Mouse (Mus musculus) hindbrain, embryonic 12.5 days (tissue): ENCODE results near the gene Slc17a5. TPM values are rescaled to one million over a fixed set of nuclear protein-coding genes. Genes with fewer than 3 reads are reported as not detected.

Experiments used
- ATAC-seq: fragments of 200-750 bp; cut with Nextera tagmentation; 2 replicates; pipeline ENCODE4 v1.8.0; 2017; ENCODE audit warnings: moderate TSS enrichment; ENCODE audit not compliant: low FRiP score
- H3K27ac ChIP-seq: fragments of 300-500 bp; sonication (generic); 2 replicates; pipeline ENCODE4 v1.5.1; 2016; ENCODE audit warnings: mild to moderate bottlenecking
- H3K27me3 ChIP-seq: fragments of 300-500 bp; sonication (generic); 2 replicates; pipeline ENCODE4 v1.6.1; 2016; ENCODE audit warnings: mild to moderate bottlenecking
- H3K36me3 ChIP-seq: fragments of 300-500 bp; sonication (generic); 2 replicates; pipeline ENCODE4 v1.6.1; 2016; ENCODE audit warnings: mild to moderate bottlenecking
- H3K4me1 ChIP-seq: fragments of 300-500 bp; sonication (generic); 2 replicates; pipeline ENCODE4 v1.6.1; 2016
- H3K4me2 ChIP-seq: fragments of 300-500 bp; sonication (generic); replicated peaks from 2 replicates; pipeline ENCODE4 v1.6.1; 2016; ENCODE audit warnings: mild to moderate bottlenecking
- H3K4me3 ChIP-seq: fragments of 300-500 bp; sonication (generic); 2 replicates; pipeline ENCODE4 v1.5.1; 2016; ENCODE audit warnings: mild to moderate bottlenecking
- H3K9ac ChIP-seq: fragments of 300-500 bp; sonication (generic); 2 replicates; pipeline ENCODE4 v1.6.1; 2016; ENCODE audit warnings: mild to moderate bottlenecking, moderate library complexity
- H3K9me3 ChIP-seq: fragments of 300-500 bp; sonication (generic); replicated peaks from 2 replicates; pipeline ENCODE4 v1.6.1; 2016; ENCODE audit warnings: mild to moderate bottlenecking
- WGBS: fragments of 180-500 bp; shearing (Covaris S2); methylation state at CpG from one replicate; pipeline ENCODE4 v1.1.7; 2016; 5-methylcytosine and 5-hydroxymethylcytosine counted together
- polyA plus RNA-seq: library from polyadenylated mRNA; unstranded; fragments of >200 nt; fragmentation: Nextera tagmentation; extraction: Ambion mirVana; gene quantifications from 2 replicates; pipeline ENCODE4 v1.2.1, GENCODE M21; 2016

Slc17a5 gene
- polyA plus RNA-seq = 15.1 and 16.9 TPM in 2 replicates

DNA sequence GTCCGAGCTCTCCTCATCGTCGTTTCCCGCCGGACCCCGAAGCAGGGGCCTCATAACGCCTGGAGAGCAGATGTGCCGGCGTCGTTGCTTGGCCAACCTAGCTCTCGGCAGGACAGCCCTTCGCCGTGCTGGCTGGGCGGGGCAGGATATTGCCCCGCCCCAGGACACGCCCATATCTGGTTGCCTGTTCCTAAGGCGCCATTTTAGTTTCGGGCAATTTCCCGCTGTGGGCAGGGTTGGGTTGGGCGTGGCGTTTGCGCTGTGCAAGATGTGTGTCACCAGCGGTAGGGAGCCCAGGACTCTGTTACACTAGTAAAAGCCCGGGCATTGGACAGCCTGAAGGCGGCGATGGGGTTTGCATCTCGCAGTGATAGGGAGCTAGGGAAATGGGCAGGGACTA is at the start of gene Slc17a5:
Gene Slc17a5 (minus strand): TSS at position 128 of the 400 bp plus-strand sequence.
- Histone ChIP-seq H3K9me3 (no peaks in the 10 kb centered on the region), H3K4me3 (peak within 1 kb of the TSS; percentile 71), H3K36me3 (no peaks in the 10 kb centered on the region), H3K4me1 (peaks cover 3% of the 10 kb centered on the region; the same call in 1 of the 2 replicates), H3K27me3 (no peaks in the 10 kb centered on the region), H3K27ac (peak within 1 kb of the TSS; percentile 75), H3K9ac (peak within 1 kb of the TSS; percentile 71), H3K4me2 (peak within 1 kb of the TSS; percentile 56)
- ATAC-seq = peak; percentile 99
- WGBS = under 1% methylated on average over 27 of the region's 27 CpGs

DNA sequence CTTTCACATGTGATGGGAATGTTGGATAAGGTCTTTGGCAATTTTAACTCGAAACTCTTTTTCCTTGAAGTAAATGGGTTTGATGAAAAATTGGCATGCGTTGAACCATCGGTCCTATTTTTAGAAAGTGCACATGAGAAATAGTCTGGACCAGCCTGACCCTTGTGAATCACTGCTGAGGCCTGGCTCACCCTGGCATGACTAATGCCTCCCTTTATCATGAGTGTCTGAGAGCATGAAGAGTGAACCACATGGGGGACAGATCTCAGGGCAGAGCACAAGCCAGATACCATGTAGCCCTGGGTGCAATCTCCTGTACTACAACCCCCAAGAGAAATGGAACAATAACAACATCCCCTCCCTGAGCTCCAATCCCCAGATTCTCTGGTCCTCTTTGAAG is 46.1 kb upstream of the Slc17a5 start:
- H3K4me2 ChIP-seq = no peak overlapping the region
- H3K27me3 ChIP-seq = no peaks in the 10 kb centered on the region
- WGBS = 90% methylated on average over 3 of the region's 3 CpGs
- no peak for ATAC-seq
- H3K36me3 ChIP-seq = no peaks in the 10 kb centered on the region
- no peaks in the 10 kb centered on the region for H3K9me3 ChIP-seq
- H3K4me3 ChIP-seq = no peak overlapping the region
- no peak overlapping the region for H3K9ac ChIP-seq
- no peaks in the 10 kb centered on the region; the same call in 1 of the 2 replicates for H3K4me1 ChIP-seq
- H3K27ac ChIP-seq = no peak overlapping the region

DNA sequence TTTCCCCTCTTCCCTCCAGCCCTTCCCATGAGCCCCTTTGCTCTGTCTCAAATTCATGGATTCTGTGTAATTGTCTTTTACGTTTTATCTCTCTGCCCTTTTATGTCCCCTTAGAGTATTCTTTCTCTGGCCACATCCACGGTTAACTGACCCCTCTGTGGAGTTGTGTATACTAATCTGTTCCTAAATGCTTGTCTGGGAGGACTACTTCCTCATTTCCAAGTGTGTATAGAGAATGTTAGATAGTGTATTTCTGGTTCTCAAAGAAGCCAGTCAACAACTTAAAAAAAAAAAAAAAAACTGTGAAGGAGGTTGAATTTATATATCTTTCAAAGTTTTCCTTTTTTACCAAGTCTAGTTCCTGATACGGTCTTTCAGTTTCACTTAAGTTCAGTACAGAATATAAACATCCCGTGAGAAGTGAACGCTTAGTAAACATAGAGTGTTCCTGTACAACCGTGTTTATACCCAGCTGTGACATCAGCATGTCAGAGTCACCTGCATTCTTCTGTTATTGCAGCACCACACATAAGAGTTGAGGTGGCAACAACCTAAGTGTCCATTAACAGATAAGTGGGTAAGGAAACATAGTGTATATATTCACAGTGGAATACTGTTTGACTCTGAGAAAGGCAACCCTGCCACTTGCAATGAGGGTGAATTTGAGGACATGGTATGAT is 44.1 kb upstream of the Slc17a5 start:
- H3K9ac ChIP-seq = no peak overlapping the region
- no peaks in the 10 kb centered on the region for H3K27me3 ChIP-seq
- 88% methylated on average over 6 of the region's 6 CpGs for WGBS
- no peak overlapping the region for H3K4me3 ChIP-seq
- H3K9me3 ChIP-seq = no peaks in the 10 kb centered on the region
- no peaks in the 10 kb centered on the region for H3K4me1 ChIP-seq
- no peak for ATAC-seq
- no peak overlapping the region for H3K27ac ChIP-seq
- no peaks in the 10 kb centered on the region for H3K36me3 ChIP-seq
- no peak overlapping the region for H3K4me2 ChIP-seq

DNA sequence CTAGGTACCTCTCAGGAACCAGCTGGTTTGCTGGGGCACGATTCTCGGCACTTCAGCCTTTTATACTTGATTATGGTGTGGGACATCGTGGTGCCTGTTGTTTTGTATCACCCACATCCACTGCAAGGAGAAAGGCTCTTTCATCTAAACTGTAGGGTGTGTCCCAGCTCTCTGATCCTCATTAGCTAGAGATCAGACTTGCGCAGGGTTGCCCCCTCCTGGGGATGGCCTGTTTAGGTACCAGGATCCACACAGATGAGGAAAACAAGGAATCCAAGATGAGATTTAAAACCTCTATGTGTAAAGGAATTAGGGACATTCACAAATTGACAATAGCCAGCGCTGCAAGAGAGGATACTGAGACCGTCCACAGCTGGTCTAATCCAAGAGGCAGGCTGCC is 42.1 kb upstream of the Slc17a5 start:
- no peak for ATAC-seq
- Histone ChIP-seq H3K4me2 (no peak overlapping the region), H3K27me3 (no peaks in the 10 kb centered on the region), H3K4me1 (no peaks in the 10 kb centered on the region), H3K4me3 (no peak overlapping the region), H3K36me3 (no peaks in the 10 kb centered on the region), H3K27ac (no peak overlapping the region), H3K9me3 (no peaks in the 10 kb centered on the region), H3K9ac (no peak overlapping the region)
- 57% methylated on average over 6 of the region's 6 CpGs for WGBS

DNA sequence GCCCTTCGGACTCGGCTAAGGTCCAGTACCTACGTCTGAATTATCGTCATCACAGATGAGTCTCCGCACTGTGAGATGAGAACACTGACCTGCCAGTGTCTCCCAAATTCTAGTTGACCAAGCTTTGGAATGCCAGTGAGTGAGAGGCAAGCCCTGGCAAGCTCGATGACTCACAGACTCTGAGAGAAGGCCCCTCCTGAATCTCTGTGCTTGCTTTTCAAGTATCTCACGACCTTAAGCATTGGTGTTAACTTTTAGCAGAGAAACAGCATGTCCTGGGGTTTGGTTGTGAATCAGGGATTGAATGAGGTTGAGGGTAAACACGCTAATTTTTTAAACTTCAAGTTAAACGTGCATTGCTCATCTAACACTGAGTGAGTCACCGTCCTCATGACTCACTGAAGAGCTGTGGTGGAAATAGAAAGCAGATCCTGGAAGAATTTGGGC is 35.5 kb upstream of the Slc17a5 start:
- H3K4me1 ChIP-seq = no peaks in the 10 kb centered on the region
- no peak overlapping the region for H3K27ac ChIP-seq
- no peak for ATAC-seq
- no peaks in the 10 kb centered on the region for H3K36me3 ChIP-seq
- no peaks in the 10 kb centered on the region for H3K9me3 ChIP-seq
- no peak overlapping the region for H3K9ac ChIP-seq
- H3K4me3 ChIP-seq = no peak overlapping the region
- no peak overlapping the region for H3K4me2 ChIP-seq
- H3K27me3 ChIP-seq = no peaks in the 10 kb centered on the region
- 85% methylated on average over 10 of the region's 10 CpGs for WGBS

DNA sequence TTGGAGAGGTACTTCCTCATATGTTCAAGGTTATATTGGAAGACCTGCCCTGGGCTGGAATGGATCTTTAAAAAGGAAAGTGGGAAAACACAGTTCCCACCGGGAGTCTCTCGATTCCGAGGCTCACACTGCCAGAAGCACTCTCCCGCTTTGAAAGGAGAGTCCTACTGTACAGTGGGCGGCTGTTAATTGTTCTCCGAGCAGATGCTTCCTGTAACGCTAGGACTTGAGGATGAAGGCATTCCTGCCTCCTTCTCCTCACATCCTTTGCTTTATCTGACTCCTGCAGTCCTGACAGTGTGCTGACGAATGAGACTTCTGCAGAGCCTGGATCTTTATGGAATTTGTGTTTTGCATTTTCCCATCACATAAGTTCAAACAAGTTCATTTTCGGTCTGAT is 31.4 kb upstream of the Slc17a5 start:
- no peak overlapping the region for H3K27ac ChIP-seq
- H3K9ac ChIP-seq = no peak overlapping the region
- H3K36me3 ChIP-seq = no peaks in the 10 kb centered on the region
- H3K9me3 ChIP-seq = no peaks in the 10 kb centered on the region
- 0 out of 2 replicates have a peak, but pooled peaks cover 2% of the 10 kb centered on the region for H3K4me1 ChIP-seq
- no peak overlapping the region for H3K4me3 ChIP-seq
- WGBS = 85% methylated on average over 9 of the region's 9 CpGs
- ATAC-seq = no peak
- H3K4me2 ChIP-seq = no peak overlapping the region
- H3K27me3 ChIP-seq = peaks cover 15% of the 10 kb centered on the region

DNA sequence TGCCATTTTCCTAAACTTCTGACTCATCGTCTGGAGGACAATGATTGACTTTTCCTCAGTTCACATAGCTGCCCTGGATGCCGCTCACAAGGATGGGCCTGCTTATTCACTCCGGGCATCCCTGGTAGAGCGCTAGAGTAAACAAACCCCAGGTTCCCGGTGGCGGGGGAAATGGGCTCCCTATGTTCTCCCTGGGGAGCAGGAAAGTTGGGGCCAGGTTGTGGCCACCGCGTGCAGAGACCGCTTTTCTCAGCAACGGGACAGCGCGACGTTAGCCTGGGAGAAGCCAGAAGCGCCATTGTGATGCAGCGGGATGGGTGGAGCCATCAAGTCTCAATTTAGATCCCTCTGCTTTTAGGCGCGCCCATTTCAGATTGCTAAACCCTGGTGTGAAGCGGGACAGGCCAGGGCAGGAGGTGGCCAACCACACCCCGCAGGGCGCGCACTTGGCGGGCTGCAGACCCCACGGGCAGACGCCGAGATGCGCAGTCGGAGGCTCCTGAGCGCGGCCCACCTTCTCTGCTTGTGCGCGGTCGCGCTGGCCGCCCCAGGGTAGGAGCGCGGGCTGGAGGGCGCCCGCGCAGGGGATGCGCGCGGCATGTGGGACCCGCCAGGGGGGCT is 27.7 kb upstream of the Slc17a5 start, which contains the start of gene Cd109:
Gene Cd109 (plus strand): TSS at position 146 of the 621 bp plus-strand sequence.
- H3K4me1 ChIP-seq = 0 out of 2 replicates have a peak, but pooled peaks cover 4% of the 10 kb centered on the region
- peak within 1 kb of the TSS; percentile 76 for H3K4me2 ChIP-seq
- H3K27me3 ChIP-seq = peaks cover 16% of the 10 kb centered on the region
- H3K36me3 ChIP-seq = no peaks in the 10 kb centered on the region
- under 1% methylated on average over 43 of the region's 43 CpGs for WGBS
- no peak within 1 kb of the TSS for H3K27ac ChIP-seq
- H3K4me3 ChIP-seq = peak within 1 kb of the TSS; percentile 58
- ATAC-seq = peak; percentile 82
- H3K9ac ChIP-seq = peak within 1 kb of the TSS; percentile 67
- no peaks in the 10 kb centered on the region for H3K9me3 ChIP-seq

DNA sequence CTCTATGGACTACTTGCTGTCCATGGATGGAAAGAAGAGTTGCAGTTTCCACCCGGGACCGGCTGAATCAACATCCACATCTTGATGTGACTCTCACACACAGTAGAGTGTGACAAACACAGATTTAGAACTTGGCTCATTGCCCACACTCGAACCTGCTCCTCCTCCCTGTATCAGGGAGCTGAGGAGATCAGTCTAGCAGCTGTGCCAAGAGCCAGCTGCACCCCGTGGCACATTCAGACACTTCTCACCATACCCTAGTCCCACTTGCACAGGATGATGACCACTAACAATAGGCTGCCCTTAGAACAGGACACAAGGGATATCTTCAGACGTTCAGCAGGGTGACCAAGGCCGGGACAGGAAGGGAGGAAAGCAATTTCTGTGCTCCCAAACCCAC is 26.4 kb upstream of the Slc17a5 start:
- WGBS = 49% methylated on average over 6 of the region's 6 CpGs
- no peaks in the 10 kb centered on the region for H3K36me3 ChIP-seq
- H3K27ac ChIP-seq = no peak overlapping the region
- 0 out of 2 replicates have a peak, but pooled peaks cover 4% of the 10 kb centered on the region for H3K4me1 ChIP-seq
- H3K9me3 ChIP-seq = no peaks in the 10 kb centered on the region
- no peak overlapping the region for H3K4me2 ChIP-seq
- no peak overlapping the region for H3K4me3 ChIP-seq
- ATAC-seq = peak; percentile 39; the same call in 1 of the 2 replicates
- H3K27me3 ChIP-seq = peaks cover 16% of the 10 kb centered on the region
- H3K9ac ChIP-seq = no peak overlapping the region

DNA sequence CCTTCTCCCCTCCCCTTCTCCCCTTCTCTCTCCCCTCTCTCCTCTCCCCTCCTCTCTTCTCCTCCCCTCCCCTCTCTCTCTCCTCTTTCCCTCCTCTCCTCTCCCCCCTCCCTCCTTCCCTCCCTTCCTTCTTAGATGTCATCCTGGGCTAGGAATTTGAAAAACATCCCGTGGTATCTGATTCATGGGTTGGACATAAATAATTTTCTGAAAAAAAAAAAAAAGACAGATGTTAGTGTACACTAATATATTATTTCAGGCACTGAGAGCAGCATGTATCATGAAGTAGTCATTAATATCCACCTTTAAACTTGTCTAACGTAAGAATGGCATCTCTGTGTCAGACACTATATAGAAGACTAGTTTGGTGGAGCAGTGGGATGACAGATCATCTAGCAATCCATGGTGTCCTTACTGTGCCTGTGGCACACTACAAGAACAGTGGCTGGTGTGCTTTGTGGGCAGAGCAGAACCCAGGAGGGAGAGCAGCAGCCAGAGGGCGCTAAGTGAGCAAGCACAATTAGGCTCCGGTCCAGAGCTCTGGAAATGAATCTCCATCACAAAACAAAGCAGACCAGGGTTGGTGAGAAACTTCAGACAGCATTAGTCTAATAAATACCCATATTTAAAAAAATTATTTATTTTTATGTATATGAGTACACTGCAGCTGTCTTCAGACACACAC is 13.3 kb upstream of the Slc17a5 start:
- no peaks in the 10 kb centered on the region for H3K9me3 ChIP-seq
- no peaks in the 10 kb centered on the region for H3K27me3 ChIP-seq
- no peak overlapping the region for H3K27ac ChIP-seq
- no peak for ATAC-seq
- H3K36me3 ChIP-seq = no peaks in the 10 kb centered on the region
- no peak overlapping the region for H3K9ac ChIP-seq
- 64% methylated on average over 4 of the region's 4 CpGs for WGBS
- no peak overlapping the region for H3K4me2 ChIP-seq
- no peak overlapping the region for H3K4me3 ChIP-seq
- no peaks in the 10 kb centered on the region for H3K4me1 ChIP-seq

DNA sequence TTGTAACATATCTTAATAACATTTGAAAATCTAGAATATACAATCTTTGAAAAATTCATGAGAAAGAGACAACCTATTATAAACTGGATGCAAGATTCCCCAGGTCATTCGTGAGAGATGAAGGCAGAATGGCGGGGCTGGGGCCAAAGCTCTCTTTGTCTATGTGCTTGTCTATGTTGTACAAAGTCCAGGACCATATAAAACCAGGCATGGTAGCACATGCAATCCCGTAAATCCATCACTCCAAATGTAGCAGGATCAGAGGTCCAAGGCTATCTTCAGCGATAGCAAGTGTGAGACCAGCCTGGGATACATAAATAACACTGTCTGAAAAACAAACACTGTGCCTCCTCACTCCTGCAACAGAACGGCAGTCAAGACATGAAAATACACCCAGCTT is 12.1 kb upstream of the Slc17a5 start:
- Histone ChIP-seq H3K4me3 (no peak overlapping the region), H3K27ac (no peak overlapping the region), H3K4me2 (no peak overlapping the region), H3K27me3 (no peaks in the 10 kb centered on the region), H3K4me1 (no peaks in the 10 kb centered on the region), H3K9me3 (no peaks in the 10 kb centered on the region), H3K36me3 (no peaks in the 10 kb centered on the region), H3K9ac (no peak overlapping the region)
- ATAC-seq = no peak
- 87% methylated on average over 5 of the region's 5 CpGs for WGBS

DNA sequence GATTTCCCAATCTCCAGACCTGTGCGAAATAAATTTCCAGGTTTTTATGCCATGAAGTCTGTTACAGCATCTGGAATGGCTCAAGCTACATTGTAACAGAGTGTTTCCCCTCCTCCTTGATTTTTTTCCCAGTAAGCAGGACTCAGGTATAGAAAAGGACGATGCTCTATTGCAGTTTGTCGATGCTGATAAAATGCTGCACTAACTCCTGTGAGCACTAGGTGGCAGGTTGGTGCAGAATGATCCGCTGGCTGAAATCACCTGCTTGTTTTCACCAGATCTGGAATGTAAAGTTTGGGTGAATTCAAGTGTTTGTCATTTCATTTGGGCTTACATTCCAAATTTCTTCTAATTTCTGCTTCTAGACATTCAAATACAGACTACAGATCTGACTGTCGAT is 9.0 kb upstream of the Slc17a5 start:
- Histone ChIP-seq H3K36me3 (no peaks in the 10 kb centered on the region), H3K27me3 (no peaks in the 10 kb centered on the region), H3K4me3 (no peak overlapping the region), H3K4me1 (no peaks in the 10 kb centered on the region), H3K27ac (no peak overlapping the region), H3K9ac (no peak overlapping the region), H3K4me2 (no peak overlapping the region), H3K9me3 (no peaks in the 10 kb centered on the region)
- no peak for ATAC-seq
- WGBS = 7% methylated on average over 5 of the region's 5 CpGs

DNA sequence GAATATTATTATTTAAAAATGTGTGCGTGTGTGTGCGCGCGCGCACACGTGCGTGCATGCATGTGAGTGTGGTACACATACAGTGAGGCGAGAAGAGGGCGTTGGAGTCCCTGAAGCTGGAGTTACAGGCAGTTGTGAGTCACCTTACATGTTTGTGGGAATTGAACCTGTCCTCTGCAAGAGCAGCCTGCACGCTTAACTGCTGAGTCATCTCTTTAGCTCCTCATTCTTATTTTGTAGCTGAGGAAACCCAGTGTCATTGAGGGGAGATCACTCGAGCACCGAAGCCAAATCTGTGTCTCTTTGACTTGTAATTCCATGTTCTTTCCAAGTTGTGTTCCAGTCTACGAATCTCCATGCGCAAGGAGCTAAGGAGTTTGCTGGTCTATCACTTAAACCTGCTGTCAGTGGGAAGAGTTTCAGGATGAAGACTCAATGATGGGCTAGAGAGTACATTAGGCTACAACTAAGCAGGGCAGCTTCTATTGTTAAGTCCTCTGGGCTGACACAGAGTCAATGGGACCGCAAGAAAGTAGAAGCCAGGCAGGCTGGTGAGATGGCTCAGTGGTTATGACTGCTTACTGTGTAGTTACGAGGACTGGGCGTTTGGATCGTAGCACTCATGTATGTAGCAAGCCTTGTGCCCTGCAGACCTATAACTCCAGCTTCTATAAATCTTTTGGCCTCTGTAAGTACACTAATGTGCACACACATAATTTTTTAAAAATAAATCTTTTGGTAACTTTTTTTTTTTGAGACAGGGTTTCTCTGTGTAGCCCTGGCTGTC is 8.1 kb upstream of the Slc17a5 start:
- Histone ChIP-seq H3K9me3 (no peaks in the 10 kb centered on the region), H3K4me2 (no peak overlapping the region), H3K4me3 (no peak overlapping the region), H3K27ac (no peak overlapping the region), H3K36me3 (no peaks in the 10 kb centered on the region), H3K27me3 (no peaks in the 10 kb centered on the region), H3K4me1 (no peaks in the 10 kb centered on the region), H3K9ac (no peak overlapping the region)
- no peak for ATAC-seq
- WGBS = 92% methylated on average over 18 of the region's 18 CpGs
